Comparison of ENCODE assay signal across 8 mouse cellular contexts in the genomic region with DNA sequence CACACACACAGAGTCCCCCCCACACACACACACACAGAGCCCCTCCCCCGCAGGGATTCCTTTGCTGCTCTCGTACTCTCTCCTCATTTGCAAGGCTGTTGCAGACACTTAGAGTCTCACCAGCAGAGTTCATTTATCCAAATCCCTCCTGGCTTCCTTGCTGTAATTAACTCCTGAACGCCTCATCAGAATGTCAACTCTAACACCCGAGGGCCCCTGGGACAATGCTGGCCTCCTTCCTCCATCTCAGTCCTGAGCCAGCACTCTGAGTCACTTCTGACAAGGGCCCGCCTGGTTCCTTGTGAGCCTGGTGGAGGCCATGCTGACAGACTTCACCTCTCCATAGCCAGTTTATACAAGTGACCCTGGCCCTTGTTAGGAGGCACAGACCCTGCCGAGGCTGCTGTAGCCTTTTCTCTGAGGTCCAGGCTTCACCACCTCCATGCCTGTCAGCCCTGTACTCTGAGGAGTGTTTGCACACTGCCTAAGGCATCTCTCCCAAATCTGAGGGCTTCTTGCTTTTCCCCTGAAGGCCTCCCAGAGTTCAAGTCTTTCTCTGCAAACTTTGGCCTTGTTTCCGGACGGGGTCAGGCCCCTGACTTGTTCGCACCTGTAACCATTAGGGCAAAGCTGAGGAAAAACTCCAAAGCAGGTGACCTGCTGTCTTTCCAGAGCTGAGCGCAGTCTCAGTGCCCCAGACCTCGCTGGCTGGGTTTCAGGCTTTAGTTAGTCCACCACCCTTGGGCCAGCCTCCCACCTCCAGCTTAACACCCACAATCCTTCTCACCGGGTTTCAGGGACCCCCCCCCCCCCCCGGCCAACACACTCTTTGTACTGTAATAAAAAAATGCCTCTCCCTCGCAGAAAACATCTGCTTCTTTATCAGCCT. TPM values are rescaled to one million over a fixed set of nuclear protein-coding genes. Genes with fewer than 3 reads are reported as not detected.
DNase-seq lines count a peak whose midpoint lies in the region; TF ChIP-seq lines count a peak whose summit lies in the region.

No protein-coding gene starts in this region.

- H3K36me3 ChIP-seq in heart, adult 2 months (ENCODE audit: control insufficient read depth, insufficient read depth, low read length): no peaks in the 10 kb centered on the region
- no peaks in the 10 kb centered on the region for H3K36me3 ChIP-seq in midbrain, embryonic 10.5 days

- H3K9ac ChIP-seq in heart, adult 2 months (ENCODE audit: low read depth, low read length): no peak overlapping the region

- TF ChIP-seq POLR2A in heart, adult 2 months (IDR thresholded peaks at IDR 0.05; ENCODE audit: insufficient read depth, low read depth, low read length): no peak

- no peak for TF ChIP-seq CTCF in heart, adult 2 months (IDR thresholded peaks at IDR 0.05)

- peaks cover 2% of the 10 kb centered on the region for H3K4me1 ChIP-seq in heart, adult 2 months (ENCODE audit: control insufficient read depth, insufficient read depth, low read length)
- H3K4me1 ChIP-seq in midbrain, embryonic 10.5 days: peaks cover 33% of the 10 kb centered on the region

- no peaks in the 10 kb centered on the region for H3K9me3 ChIP-seq in midbrain, embryonic 10.5 days (replicated peaks)

- H3K79me2 ChIP-seq in heart, adult 2 months (replicated peaks; ENCODE audit: control insufficient read depth, insufficient read depth, low read length): no peaks in the 10 kb centered on the region

- WGBS in heart, adult 2 months: 42% methylated on average over 14 of the region's 14 CpGs
- WGBS in midbrain, embryonic 10.5 days: 35% methylated on average over 14 of the region's 14 CpGs

- H3K4me3 ChIP-seq in heart, adult 2 months: no peak overlapping the region
- no peak overlapping the region for H3K4me3 ChIP-seq in midbrain, embryonic 10.5 days

- no peak overlapping the region for H3K27ac ChIP-seq in heart, adult 2 months
- peak overlapping the region; percentile 78 for H3K27ac ChIP-seq in midbrain, embryonic 10.5 days (replicated peaks)

- no peaks in the 10 kb centered on the region for H3K27me3 ChIP-seq in heart, adult 2 months (ENCODE audit: control insufficient read depth, insufficient read depth, low read length)
- no peaks in the 10 kb centered on the region for H3K27me3 ChIP-seq in midbrain, embryonic 10.5 days (ENCODE audit: low read depth, poor library complexity, severe bottlenecking)

- DNase-seq in 3134 (ENCODE audit: extremely low read depth, insufficient read length, low spot score) (peak; percentile 59), adipocyte (ENCODE audit: low spot score) (peak; percentile 91)
- DNase-seq in embryo, embryonic 9.5 days (ENCODE audit: extremely low spot score): peak; percentile 66
- peak; percentile 82 for DNase-seq in heart, adult 2 months
- DNase-seq in kidney, adult 9 months: peak; percentile 21
- peak; percentile 49 for DNase-seq in midbrain, embryonic 10.5 days (ENCODE audit: low spot score)
- DNase-seq in B cell, adult 2 months: no peak
- DNase-seq in right cerebral cortex, postnatal 14 days: no peak

- intact Hi-C loops in heart, adult 2 months (cut with DNase I): no loop called here

- no peak for TF ChIP-seq EP300 in heart, adult 2 months (IDR thresholded peaks at IDR 0.05; ENCODE audit: insufficient read depth, low read depth, low read length)

RNA-seq across cellular contexts. Expression of gene Ptrhd1, which starts 45.4 kb away (rescaled TPM):
- 1 to 10 TPM; 3.7 to 4.0 TPM for total RNA-seq in heart, adult 2 months (2021)
- 2.6 and 3.0 TPM in 2 replicates for polyA plus RNA-seq in heart, adult 2 months (2012; rRNA removed)
- polyA plus RNA-seq in midbrain, embryonic 10.5 days (2016; fragmentation: Nextera tagmentation; extraction: Ambion mirVana): 5.9 and 6.2 TPM in 2 replicates

RNA-seq across cellular contexts. Expression of gene Cenpo, which starts 45.7 kb away (rescaled TPM):
- 1 to 10 TPM; 1.9 to 2.0 TPM for total RNA-seq in heart, adult 2 months (2021)
- 3.5 and 4.7 TPM in 2 replicates for polyA plus RNA-seq in heart, adult 2 months (2012; rRNA removed)
- 21.6 and 23.5 TPM in 2 replicates for polyA plus RNA-seq in midbrain, embryonic 10.5 days (2016; fragmentation: Nextera tagmentation; extraction: Ambion mirVana)

RNA-seq across cellular contexts. Expression of gene Adcy3, which starts 55.5 kb away (rescaled TPM):
- 1 to 10 TPM; 3.4 to 4.3 TPM for total RNA-seq in heart, adult 2 months (2021)
- polyA plus RNA-seq in heart, adult 2 months (2012; rRNA removed): 4.7 and 4.8 TPM in 2 replicates
- polyA plus RNA-seq in midbrain, embryonic 10.5 days (2016; fragmentation: Nextera tagmentation; extraction: Ambion mirVana): 4.6 and 4.8 TPM in 2 replicates

Comparison
In these comparisons a context has a peak if more than half of its experiments do, and no peak if none do; other contexts are left out.
1. DNase-seq: peak in 3134 (single experiment), adipocyte (single experiment), embryo, embryonic 9.5 days (single experiment), heart, adult 2 months (2 of 2), kidney, adult 9 months (single experiment) and midbrain, embryonic 10.5 days (single experiment); none in B cell, adult 2 months (0 of 2) and right cerebral cortex, postnatal 14 days (single experiment).